Mouse (Mus musculus) MEL (cell line): ENCODE results near the gene Pcsk5.

Source experiments
- CTCF ChIP-seq, 3 experiments: IDR thresholded peaks in 2 of 3; conservative IDR thresholded peaks in 1 of 3; 2 replicates each; pipeline ENCODE4 v1.5.1; 2011 to 2012; ENCODE audit warnings: low read length in 3 of 3, low read depth in 2 of 3, mild to moderate bottlenecking in 2 of 3, improper control_type of control experiment in 1 of 3, inconsistent platforms in 1 of 3, mixed read lengths in 1 of 3, moderate library complexity in 1 of 3; ENCODE audit not compliant: control insufficient read depth in 1 of 3, insufficient read depth in 1 of 3, poor library complexity in 1 of 3, severe bottlenecking in 1 of 3
- GATA1 ChIP-seq: IDR thresholded peaks from 2 replicates; pipeline ENCODE4 v1.6.1; 2011; ENCODE audit warnings: low read depth, low read length, improper control_type of control experiment
- JUND ChIP-seq: IDR thresholded peaks from 2 replicates; pipeline ENCODE4 v1.6.1; 2011; ENCODE audit warnings: low read depth, mild to moderate bottlenecking, improper control_type of control experiment, low read length
- MAZ ChIP-seq: IDR thresholded peaks from 2 replicates; pipeline ENCODE4 v1.6.1; 2012; ENCODE audit warnings: low read depth, mild to moderate bottlenecking, inconsistent platforms, low read length, improper control_type of control experiment
- MEF2A ChIP-seq: IDR thresholded peaks from 2 replicates; pipeline ENCODE4 v1.6.1; 2014; ENCODE audit warnings: low read depth, mild to moderate bottlenecking, inconsistent platforms, low read length, improper control_type of control experiment; ENCODE audit not compliant: poor library complexity, insufficient replicate concordance, severe bottlenecking; ENCODE audit errors: extremely low read depth
- POLR2A ChIP-seq, 2 experiments: IDR thresholded peaks; 2 replicates each; pipeline ENCODE4 v1.6.1; 2011 to 2012; ENCODE audit warnings: low read length in 2 of 2, mild to moderate bottlenecking in 2 of 2, control low read depth in 1 of 2, improper control_type of control experiment in 1 of 2, low read depth in 1 of 2, moderate library complexity in 1 of 2; ENCODE audit not compliant: control insufficient read depth in 1 of 2, insufficient read depth in 1 of 2, poor library complexity in 1 of 2
- SMC3 ChIP-seq: IDR thresholded peaks from 2 replicates; pipeline ENCODE4 v1.6.1; 2011; ENCODE audit warnings: low read depth, low read length, improper control_type of control experiment
- USF1 ChIP-seq: IDR thresholded peaks from 2 replicates; pipeline ENCODE4 v1.6.1; 2014; ENCODE audit warnings: low read depth, mild to moderate bottlenecking, inconsistent platforms, low read length, improper control_type of control experiment, moderate library complexity
- ZMIZ1 ChIP-seq: IDR thresholded peaks from 2 replicates; pipeline ENCODE4 v1.6.1; 2012; ENCODE audit warnings: low read depth, mild to moderate bottlenecking, inconsistent platforms, low read length, improper control_type of control experiment, moderate library complexity
- ZNF384 ChIP-seq: IDR thresholded peaks from 2 replicates; pipeline ENCODE4 v1.6.1; 2012; ENCODE audit warnings: low read depth, mild to moderate bottlenecking, inconsistent platforms, low read length, improper control_type of control experiment

GRCm38 (mm10) chr19:17489041-17489865 is 348.2 kb downstream of the Pcsk5 start:
- TF ChIP-seq CTCF (IDR thresholded peaks at IDR 0.05 in 2 of 3, conservative IDR thresholded peaks at IDR 0.05 in 1 of 3; ENCODE audit: control insufficient read depth in 1 of 3, insufficient read depth in 1 of 3, low read depth in 2 of 3, low read length in 3 of 3, poor library complexity in 1 of 3, severe bottlenecking in 1 of 3) (no peak), POLR2A (IDR thresholded peaks at IDR 0.05; ENCODE audit: control insufficient read depth in 1 of 2, insufficient read depth in 1 of 2, low read depth in 1 of 2, low read length in 2 of 2, poor library complexity in 1 of 2) (no peak), ZMIZ1 (no peak), JUND (no peak), ZNF384 (no peak), MAZ (no peak), SMC3 (no peak), GATA1 (no peak), USF1 (no peak), MEF2A (no peak)
